Mouse (Mus musculus) gonadal fat pad, adult 2 months (tissue): ENCODE data around the gene Slc5a11. TPM values are rescaled to one million over a fixed set of nuclear protein-coding genes. Genes with fewer than 3 reads are reported as not detected.

ENCODE experiments used
- DNase-seq: peaks from one replicate; pipeline ENCODE4 v3.0.0-alpha.2; 2012; ENCODE audit warnings: low read depth
- polyA plus RNA-seq: library from polyadenylated mRNA; depleted of rRNA; stranded (reverse); fragments of >200 nt; gene quantifications from 2 replicates; pipeline ENCODE4 v1.2.3, GENCODE M21; 2012; rRNA removed

Slc5a11 gene
- polyA plus RNA-seq, 1 experiment: 8.5 TPM

- DNase-seq: no peak
Observed at GRCm38 (mm10) chr7:123283826-123284225, 69.2 kb downstream of the Slc5a11 start.

GRCm38 (mm10) chr7:123285896-123286295, 71.3 kb downstream of the Slc5a11 start:
- DNase-seq: no peak

GRCm38 (mm10) chr7:123287903-123288302, 73.3 kb downstream of the Slc5a11 start:
- DNase-seq: no peak

- no peak for DNase-seq
Observed at GRCm38 (mm10) chr7:123289176-123289575, 74.6 kb downstream of the Slc5a11 start.

GRCm38 (mm10) chr7:123291942-123292341, 77.4 kb downstream of the Slc5a11 start:
- no peak for DNase-seq

GRCm38 (mm10) chr7:123293898-123294297, 79.3 kb downstream of the Slc5a11 start:
- no peak for DNase-seq

GRCm38 (mm10) chr7:123295423-123295822, 80.8 kb downstream of the Slc5a11 start:
- no peak for DNase-seq

GRCm38 (mm10) chr7:123296097-123296496, 81.5 kb downstream of the Slc5a11 start:
- DNase-seq: no peak

GRCm38 (mm10) chr7:123298225-123298624, 83.6 kb downstream of the Slc5a11 start:
- DNase-seq: no peak

GRCm38 (mm10) chr7:123300258-123300657, 85.7 kb downstream of the Slc5a11 start:
- DNase-seq: no peak

- no peak for DNase-seq
Observed at GRCm38 (mm10) chr7:123305397-123305796, 90.8 kb downstream of the Slc5a11 start.

GRCm38 (mm10) chr7:123307236-123307635, 92.7 kb downstream of the Slc5a11 start:
- no peak for DNase-seq

GRCm38 (mm10) chr7:123307887-123308558, 93.4 kb downstream of the Slc5a11 start:
- no peak for DNase-seq

- DNase-seq: no peak
Observed at GRCm38 (mm10) chr7:123311836-123312235, 97.3 kb downstream of the Slc5a11 start.

GRCm38 (mm10) chr7:123312738-123313137, 98.2 kb downstream of the Slc5a11 start:
- no peak for DNase-seq

- DNase-seq: no peak
Observed at GRCm38 (mm10) chr7:123322452-123323121, 108.0 kb downstream of the Slc5a11 start.

Other genes starting within 250 kb of the Slc5a11 start
- gene Rbbp6, start 249.1 kb upstream of the Slc5a11 start, polyA plus RNA-seq: 10.9 and 15.1 TPM in 2 replicates
- 46.5 and 52.2 TPM in 2 replicates for gene Tnrc6a, start 90.9 kb upstream of the Slc5a11 start, polyA plus RNA-seq
- gene Lcmt1, start 155.0 kb downstream of the Slc5a11 start, polyA plus RNA-seq: 54.1 and 57.4 TPM in 2 replicates
- gene Arhgap17, start 155.1 kb downstream of the Slc5a11 start, polyA plus RNA-seq: 27.9 and 39.3 TPM in 2 replicates
- gene Aqp8, start 247.5 kb downstream of the Slc5a11 start, polyA plus RNA-seq: 0.24 and 0.58 TPM in 2 replicates